Mouse (Mus musculus): Measurements from ENCODE around the gene Gm17324.

The Gm17324 gene

GRCm38 (mm10) chr9:78465725-78466124 lies 17.1 kb upstream of the Gm17324 start:
- DNase-seq (ENCODE audit: low spot score), result no peak

GRCm38 (mm10) chr9:78463337-78463736 lies 14.8 kb upstream of the Gm17324 start:
- no peak for DNase-seq (ENCODE audit: low spot score)

GRCm38 (mm10) chr9:78457026-78457425 lies 8.4 kb upstream of the Gm17324 start:
- DNase-seq (ENCODE audit: low spot score), result no peak

GRCm38 (mm10) chr9:78451382-78451781 lies 2.8 kb upstream of the Gm17324 start:
- no peak for DNase-seq (ENCODE audit: low spot score)

GRCm38 (mm10) chr9:78450404-78450803 lies 1.8 kb upstream of the Gm17324 start:
- no peak for DNase-seq (ENCODE audit: low spot score)

- DNase-seq (ENCODE audit: low spot score), result no peak
These were observed 997 bp downstream of the Gm17324 start for GRCm38 (mm10) chr9:78447606-78447972.

GRCm38 (mm10) chr9:78442579-78443392 lies 5.8 kb downstream of the Gm17324 start, which contains the start of gene Cgas:
Gene Cgas, minus strand, starts transcription at chr9:78443237.
- peak; percentile 22 for DNase-seq (ENCODE audit: low spot score)

GRCm38 (mm10) chr9:78442237-78442578 lies 6.4 kb downstream of the Gm17324 start:
- DNase-seq (ENCODE audit: low spot score), result no peak

GRCm38 (mm10) chr9:78439426-78439825 lies 9.2 kb downstream of the Gm17324 start:
- DNase-seq (ENCODE audit: low spot score), result no peak

GRCm38 (mm10) chr9:78432471-78432870 lies 16.1 kb downstream of the Gm17324 start:
- no peak for DNase-seq (ENCODE audit: low spot score)

- DNase-seq (ENCODE audit: low spot score), result peak; percentile 18
These were observed 18.1 kb downstream of the Gm17324 start for GRCm38 (mm10) chr9:78430486-78430885.

GRCm38 (mm10) chr9:78429551-78429950 lies 19.0 kb downstream of the Gm17324 start:
- DNase-seq (ENCODE audit: low spot score), result no peak

GRCm38 (mm10) chr9:78428870-78429432 lies 19.6 kb downstream of the Gm17324 start:
- no peak for DNase-seq (ENCODE audit: low spot score)

- DNase-seq (ENCODE audit: low spot score), result no peak
These were observed 20.4 kb downstream of the Gm17324 start for GRCm38 (mm10) chr9:78428185-78428584.

GRCm38 (mm10) chr9:78427362-78427781 lies 21.2 kb downstream of the Gm17324 start:
- DNase-seq (ENCODE audit: low spot score), result no peak

GRCm38 (mm10) chr9:78401596-78401995 lies 47.0 kb downstream of the Gm17324 start:
- DNase-seq (ENCODE audit: low spot score), result no peak

GRCm38 (mm10) chr9:78400570-78400969 lies 48.0 kb downstream of the Gm17324 start:
- DNase-seq (ENCODE audit: low spot score), result no peak

Measured in spleen, adult 12 weeks (tissue).